Mouse (Mus musculus): Measurements from ENCODE around the gene Cdh13. TPM values are rescaled to one million over a fixed set of nuclear protein-coding genes. Genes with fewer than 3 reads are reported as not detected.

Cdh13 gene
- polyA plus RNA-seq, 1 experiment: 38.3 TPM

- H3K4me3 ChIP-seq (ENCODE audit: insufficient read depth, low read length): no peak overlapping the region
- H3K27ac ChIP-seq (ENCODE audit: insufficient read depth, low read length): no peak overlapping the region
- no peak for TF ChIP-seq POLR2A (IDR thresholded peaks at IDR 0.05; ENCODE audit: extremely low read depth, insufficient read depth, low read length)
- no peak for TF ChIP-seq CTCF (IDR thresholded peaks at IDR 0.05; ENCODE audit: extremely low read depth, insufficient read depth, low read length)
- 0 out of 2 replicates have a peak, but pooled peaks cover 1% of the 10 kb centered on the region for H3K4me1 ChIP-seq (ENCODE audit: control insufficient read depth, insufficient read depth, low read length)
These were observed 9.3 kb upstream of the Cdh13 start for GRCm38 (mm10) chr8:118274243-118274642.

- no peak overlapping the region for H3K27ac ChIP-seq (ENCODE audit: insufficient read depth, low read length)
- TF ChIP-seq CTCF (IDR thresholded peaks at IDR 0.05; ENCODE audit: extremely low read depth, insufficient read depth, low read length) (peak; percentile 92), POLR2A (IDR thresholded peaks at IDR 0.05; ENCODE audit: extremely low read depth, insufficient read depth, low read length) (no peak)
- 0 out of 2 replicates have a peak, but pooled peaks cover 1% of the 10 kb centered on the region for H3K4me1 ChIP-seq (ENCODE audit: control insufficient read depth, insufficient read depth, low read length)
- H3K4me3 ChIP-seq (ENCODE audit: insufficient read depth, low read length): no peak overlapping the region
These were observed 8.8 kb upstream of the Cdh13 start for GRCm38 (mm10) chr8:118274688-118275087.

- Histone ChIP-seq H3K27ac (ENCODE audit: insufficient read depth, low read length) (peak overlapping the region; percentile 35), H3K4me1 (ENCODE audit: control insufficient read depth, insufficient read depth, low read length) (no peaks in the 10 kb centered on the region; the same call in 1 of the 2 replicates), H3K4me3 (ENCODE audit: insufficient read depth, low read length) (peak overlapping the region; percentile 60)
- TF ChIP-seq POLR2A (IDR thresholded peaks at IDR 0.05; ENCODE audit: extremely low read depth, insufficient read depth, low read length) (no peak), CTCF (IDR thresholded peaks at IDR 0.05; ENCODE audit: extremely low read depth, insufficient read depth, low read length) (no peak)
These were observed 838 bp downstream of the Cdh13 start for GRCm38 (mm10) chr8:118284112-118285029.

GRCm38 (mm10) chr8:118285596-118286281 lies 2.2 kb downstream of the Cdh13 start:
- H3K27ac ChIP-seq (ENCODE audit: insufficient read depth, low read length): no peak overlapping the region
- no peak for TF ChIP-seq POLR2A (IDR thresholded peaks at IDR 0.05; ENCODE audit: extremely low read depth, insufficient read depth, low read length)
- no peak for TF ChIP-seq CTCF (IDR thresholded peaks at IDR 0.05; ENCODE audit: extremely low read depth, insufficient read depth, low read length)
- no peaks in the 10 kb centered on the region; the same call in none of the 2 replicates for H3K4me1 ChIP-seq (ENCODE audit: control insufficient read depth, insufficient read depth, low read length)
- H3K4me3 ChIP-seq (ENCODE audit: insufficient read depth, low read length): peak overlapping the region; percentile 60

- TF ChIP-seq CTCF (IDR thresholded peaks at IDR 0.05; ENCODE audit: extremely low read depth, insufficient read depth, low read length) (no peak), POLR2A (IDR thresholded peaks at IDR 0.05; ENCODE audit: extremely low read depth, insufficient read depth, low read length) (no peak)
- Histone ChIP-seq H3K27ac (ENCODE audit: insufficient read depth, low read length) (no peak overlapping the region), H3K4me3 (ENCODE audit: insufficient read depth, low read length) (peak overlapping the region; percentile 60; the same call in 1 of the 2 replicates), H3K4me1 (ENCODE audit: control insufficient read depth, insufficient read depth, low read length) (no peaks in the 10 kb centered on the region; the same call in none of the 2 replicates)
These were observed 3.0 kb downstream of the Cdh13 start for GRCm38 (mm10) chr8:118286282-118287180.

GRCm38 (mm10) chr8:118287496-118287895 lies 4.0 kb downstream of the Cdh13 start:
- Histone ChIP-seq H3K4me3 (ENCODE audit: insufficient read depth, low read length) (no peak overlapping the region), H3K4me1 (ENCODE audit: control insufficient read depth, insufficient read depth, low read length) (no peaks in the 10 kb centered on the region; the same call in none of the 2 replicates), H3K27ac (ENCODE audit: insufficient read depth, low read length) (no peak overlapping the region)
- TF ChIP-seq CTCF (IDR thresholded peaks at IDR 0.05; ENCODE audit: extremely low read depth, insufficient read depth, low read length) (peak; percentile 50; the same call in 1 of the 2 replicates), POLR2A (IDR thresholded peaks at IDR 0.05; ENCODE audit: extremely low read depth, insufficient read depth, low read length) (no peak)

- H3K4me3 ChIP-seq (ENCODE audit: insufficient read depth, low read length): no peak overlapping the region
- no peaks in the 10 kb centered on the region; the same call in none of the 2 replicates for H3K4me1 ChIP-seq (ENCODE audit: control insufficient read depth, insufficient read depth, low read length)
- H3K27ac ChIP-seq (ENCODE audit: insufficient read depth, low read length): no peak overlapping the region
- TF ChIP-seq CTCF (IDR thresholded peaks at IDR 0.05; ENCODE audit: extremely low read depth, insufficient read depth, low read length) (0 out of 2 replicates have a peak, but pooled peaks have one; percentile 12), POLR2A (IDR thresholded peaks at IDR 0.05; ENCODE audit: extremely low read depth, insufficient read depth, low read length) (no peak)
These were observed 4.9 kb downstream of the Cdh13 start for GRCm38 (mm10) chr8:118288259-118288952.

GRCm38 (mm10) chr8:118289091-118289490 lies 5.6 kb downstream of the Cdh13 start:
- no peaks in the 10 kb centered on the region; the same call in none of the 2 replicates for H3K4me1 ChIP-seq (ENCODE audit: control insufficient read depth, insufficient read depth, low read length)
- H3K27ac ChIP-seq (ENCODE audit: insufficient read depth, low read length): no peak overlapping the region
- no peak for TF ChIP-seq CTCF (IDR thresholded peaks at IDR 0.05; ENCODE audit: extremely low read depth, insufficient read depth, low read length)
- TF ChIP-seq POLR2A (IDR thresholded peaks at IDR 0.05; ENCODE audit: extremely low read depth, insufficient read depth, low read length): no peak
- H3K4me3 ChIP-seq (ENCODE audit: insufficient read depth, low read length): no peak overlapping the region

Data from cortical plate, adult 2 months (tissue).